Mouse (Mus musculus) liver, embryonic 12.5 days (tissue): ENCODE measurements around the gene Proz. TPM values are rescaled to one million over a fixed set of nuclear protein-coding genes. Genes with fewer than 3 reads are reported as not detected.

Experiments
- ATAC-seq: fragments of 200-750 bp; cut with Nextera tagmentation; 2 replicates; pipeline ENCODE4 v1.8.0; 2017; ENCODE audit warnings: moderate number of reproducible peaks, mild to moderate bottlenecking, moderate library complexity
- H3K27ac ChIP-seq: fragments of 300-500 bp; sonication (generic); 2 replicates; pipeline ENCODE4 v1.5.1; 2016; ENCODE audit warnings: mild to moderate bottlenecking
- H3K27me3 ChIP-seq: fragments of 300-500 bp; sonication (generic); replicated peaks from 2 replicates; pipeline ENCODE4 v1.6.1; 2016; ENCODE audit warnings: mild to moderate bottlenecking, moderate library complexity
- H3K36me3 ChIP-seq: fragments of 300-500 bp; sonication (generic); 2 replicates; pipeline ENCODE4 v1.6.1; 2016; ENCODE audit warnings: mild to moderate bottlenecking, moderate library complexity
- H3K4me1 ChIP-seq: fragments of 300-500 bp; sonication (generic); 2 replicates; pipeline ENCODE4 v1.6.1; 2016
- H3K4me2 ChIP-seq: fragments of 300-500 bp; sonication (generic); 2 replicates; pipeline ENCODE4 v1.6.1; 2016; ENCODE audit warnings: mild to moderate bottlenecking, moderate library complexity
- H3K4me3 ChIP-seq: fragments of 300-500 bp; sonication (generic); 2 replicates; pipeline ENCODE4 v1.5.1; 2016; ENCODE audit warnings: mild to moderate bottlenecking, moderate library complexity
- H3K9ac ChIP-seq: fragments of 300-500 bp; sonication (generic); 2 replicates; pipeline ENCODE4 v1.6.1; 2016; ENCODE audit warnings: mild to moderate bottlenecking, moderate library complexity
- H3K9me3 ChIP-seq: fragments of 300-500 bp; sonication (generic); replicated peaks from 2 replicates; pipeline ENCODE4 v1.6.1; 2016; ENCODE audit warnings: mild to moderate bottlenecking, moderate library complexity
- WGBS: fragments of 180-500 bp; shearing (Covaris S2); methylation state at CpG from one replicate; pipeline ENCODE4 v1.1.7; 2016; ENCODE audit not compliant: insufficient replicate concordance; 5-methylcytosine and 5-hydroxymethylcytosine counted together
- polyA plus RNA-seq: library from polyadenylated mRNA; unstranded; fragments of >200 nt; fragmentation: Nextera tagmentation; extraction: Ambion mirVana; gene quantifications from 2 replicates; pipeline ENCODE4 v1.2.1, GENCODE M21; 2016

Proz gene
- polyA plus RNA-seq, result 14.6 and 15.1 TPM in 2 replicates

GRCm38 (mm10) chr8:13060441-13061150 lies at the start of gene Proz:
Gene Proz (plus strand): TSS chr8:13060914.
- no peak within 1 kb of the TSS for H3K9ac ChIP-seq
- peaks cover 3% of the 10 kb centered on the region; the same call in 1 of the 2 replicates for H3K36me3 ChIP-seq
- WGBS, result 57% methylated on average over 17 of the region's 17 CpGs
- ATAC-seq, result peak; percentile 65
- 0 out of 2 replicates have a peak, but pooled peaks cover 3% of the 10 kb centered on the region for H3K27me3 ChIP-seq
- H3K4me1 ChIP-seq, result 0 out of 2 replicates have a peak, but pooled peaks cover 12% of the 10 kb centered on the region
- peak within 1 kb of the TSS; percentile 57 for H3K27ac ChIP-seq
- H3K9me3 ChIP-seq, result no peaks in the 10 kb centered on the region
- peak within 1 kb of the TSS; percentile 47 for H3K4me2 ChIP-seq
- H3K4me3 ChIP-seq, result peak within 1 kb of the TSS; percentile 33

- Histone ChIP-seq H3K27me3 (no peaks in the 10 kb centered on the region), H3K36me3 (no peaks in the 10 kb centered on the region), H3K4me2 (no peak overlapping the region), H3K9me3 (no peaks in the 10 kb centered on the region), H3K9ac (no peak overlapping the region), H3K27ac (no peak overlapping the region), H3K4me1 (no peaks in the 10 kb centered on the region), H3K4me3 (no peak overlapping the region)
- 50% methylated on average over 4 of the region's 4 CpGs for WGBS
- no peak for ATAC-seq
Observed at GRCm38 (mm10) chr8:13019560-13019959, 41.2 kb upstream of the Proz start.

- Histone ChIP-seq H3K9me3 (no peaks in the 10 kb centered on the region), H3K27me3 (no peaks in the 10 kb centered on the region), H3K4me2 (no peak overlapping the region), H3K36me3 (no peaks in the 10 kb centered on the region), H3K27ac (no peak overlapping the region), H3K9ac (no peak overlapping the region), H3K4me3 (no peak overlapping the region), H3K4me1 (no peaks in the 10 kb centered on the region)
- WGBS, result 76% methylated on average over 8 of the region's 8 CpGs
- no peak for ATAC-seq
Observed at GRCm38 (mm10) chr8:13021830-13022229, 38.9 kb upstream of the Proz start.

- no peaks in the 10 kb centered on the region for H3K36me3 ChIP-seq
- H3K9me3 ChIP-seq, result no peaks in the 10 kb centered on the region
- peak within 1 kb of the TSS; percentile 16; the same call in 1 of the 2 replicates for H3K4me2 ChIP-seq
- 54% methylated on average over 10 of the region's 10 CpGs for WGBS
- no peak within 1 kb of the TSS for H3K9ac ChIP-seq
- no peak within 1 kb of the TSS for H3K27ac ChIP-seq
- H3K4me3 ChIP-seq, result no peak within 1 kb of the TSS
- H3K4me1 ChIP-seq, result no peaks in the 10 kb centered on the region
- peak; percentile 60 for ATAC-seq
- no peaks in the 10 kb centered on the region for H3K27me3 ChIP-seq
Observed at GRCm38 (mm10) chr8:13025487-13026224, 35.1 kb upstream of the Proz start, which contains the start of gene F7. Gene F7 (plus strand): TSS chr8:13026034.

GRCm38 (mm10) chr8:13027615-13028014 lies 33.1 kb upstream of the Proz start:
- Histone ChIP-seq H3K4me1 (no peaks in the 10 kb centered on the region), H3K9ac (no peak overlapping the region), H3K27ac (no peak overlapping the region), H3K36me3 (no peaks in the 10 kb centered on the region), H3K9me3 (no peaks in the 10 kb centered on the region), H3K4me2 (no peak overlapping the region), H3K4me3 (no peak overlapping the region), H3K27me3 (no peaks in the 10 kb centered on the region)
- WGBS, result 63% methylated on average over 5 of the region's 5 CpGs
- ATAC-seq, result no peak

GRCm38 (mm10) chr8:13028482-13028881 lies 32.2 kb upstream of the Proz start:
- 40% methylated on average over 5 of the region's 5 CpGs for WGBS
- no peaks in the 10 kb centered on the region for H3K36me3 ChIP-seq
- no peak overlapping the region for H3K4me3 ChIP-seq
- no peak overlapping the region for H3K9ac ChIP-seq
- no peaks in the 10 kb centered on the region for H3K27me3 ChIP-seq
- no peaks in the 10 kb centered on the region for H3K9me3 ChIP-seq
- ATAC-seq, result no peak
- no peak overlapping the region for H3K27ac ChIP-seq
- H3K4me1 ChIP-seq, result no peaks in the 10 kb centered on the region
- H3K4me2 ChIP-seq, result no peak overlapping the region

- ATAC-seq, result no peak
Observed at GRCm38 (mm10) chr8:13036346-13036812, 24.3 kb upstream of the Proz start.

GRCm38 (mm10) chr8:13037015-13037414 lies 23.7 kb upstream of the Proz start, which contains the start of gene F10:
Gene F10 (plus strand): TSS chr8:13037308.
- Histone ChIP-seq H3K4me2 (peak within 1 kb of the TSS; percentile 44), H3K27ac (peak within 1 kb of the TSS; percentile 69), H3K27me3 (no peaks in the 10 kb centered on the region), H3K4me1 (peaks cover 34% of the 10 kb centered on the region), H3K36me3 (peaks cover 4% of the 10 kb centered on the region; the same call in 1 of the 2 replicates), H3K9ac (peak within 1 kb of the TSS; percentile 45), H3K4me3 (peak within 1 kb of the TSS; percentile 24), H3K9me3 (no peaks in the 10 kb centered on the region)
- ATAC-seq, result peak; percentile 24
- 51% methylated on average over 7 of the region's 7 CpGs for WGBS

More at GRCm38 (mm10) chr8:13036346-13036812, 24.3 kb upstream of the Proz start:
- H3K27ac ChIP-seq, result peak overlapping the region; percentile 10; the same call in 1 of the 2 replicates
- no peaks in the 10 kb centered on the region for H3K9me3 ChIP-seq
- no peak overlapping the region for H3K4me2 ChIP-seq
- WGBS, result 66% methylated on average over 10 of the region's 10 CpGs
- no peak overlapping the region for H3K9ac ChIP-seq
- no peaks in the 10 kb centered on the region for H3K27me3 ChIP-seq
- peaks cover 34% of the 10 kb centered on the region for H3K4me1 ChIP-seq
- H3K4me3 ChIP-seq, result no peak overlapping the region
- peaks cover 2% of the 10 kb centered on the region; the same call in 1 of the 2 replicates for H3K36me3 ChIP-seq

GRCm38 (mm10) chr8:13037569-13037968 lies 23.1 kb upstream of the Proz start:
- peaks cover 34% of the 10 kb centered on the region for H3K4me1 ChIP-seq
- peaks cover 4% of the 10 kb centered on the region; the same call in 1 of the 2 replicates for H3K36me3 ChIP-seq
- H3K27me3 ChIP-seq, result no peaks in the 10 kb centered on the region
- peak overlapping the region; percentile 45; the same call in 1 of the 2 replicates for H3K9ac ChIP-seq
- peak overlapping the region; percentile 44 for H3K4me2 ChIP-seq
- H3K4me3 ChIP-seq, result peak overlapping the region; percentile 24
- H3K9me3 ChIP-seq, result no peaks in the 10 kb centered on the region
- 22% methylated on average over 5 of the region's 5 CpGs for WGBS
- ATAC-seq, result peak; percentile 80
- peak overlapping the region; percentile 69 for H3K27ac ChIP-seq

- Histone ChIP-seq H3K27me3 (no peaks in the 10 kb centered on the region), H3K36me3 (peaks cover 4% of the 10 kb centered on the region; the same call in 1 of the 2 replicates), H3K4me2 (peak overlapping the region; percentile 44; the same call in 1 of the 2 replicates), H3K27ac (no peak overlapping the region), H3K4me3 (no peak overlapping the region), H3K9ac (no peak overlapping the region), H3K4me1 (peaks cover 34% of the 10 kb centered on the region), H3K9me3 (no peaks in the 10 kb centered on the region)
- no peak for ATAC-seq
- WGBS, result 61% methylated on average over 6 of the region's 6 CpGs
Observed at GRCm38 (mm10) chr8:13039054-13039453, 21.7 kb upstream of the Proz start.

GRCm38 (mm10) chr8:13041459-13041858 lies 19.3 kb upstream of the Proz start:
- no peak for ATAC-seq
- H3K4me3 ChIP-seq, result no peak overlapping the region
- no peak overlapping the region for H3K4me2 ChIP-seq
- no peaks in the 10 kb centered on the region for H3K9me3 ChIP-seq
- peaks cover 9% of the 10 kb centered on the region; the same call in 1 of the 2 replicates for H3K36me3 ChIP-seq
- H3K4me1 ChIP-seq, result peaks cover 28% of the 10 kb centered on the region
- WGBS, result 35% methylated on average over 4 of the region's 4 CpGs
- H3K27me3 ChIP-seq, result no peaks in the 10 kb centered on the region
- H3K9ac ChIP-seq, result no peak overlapping the region
- no peak overlapping the region for H3K27ac ChIP-seq

- no peak overlapping the region for H3K4me2 ChIP-seq
- no peak overlapping the region for H3K9ac ChIP-seq
- no peaks in the 10 kb centered on the region for H3K27me3 ChIP-seq
- no peaks in the 10 kb centered on the region for H3K9me3 ChIP-seq
- H3K36me3 ChIP-seq, result peaks cover 27% of the 10 kb centered on the region
- H3K4me3 ChIP-seq, result no peak overlapping the region
- ATAC-seq, result no peak
- H3K4me1 ChIP-seq, result no peaks in the 10 kb centered on the region
- WGBS, result 62% methylated on average over 5 of the region's 5 CpGs
- no peak overlapping the region for H3K27ac ChIP-seq
Observed at GRCm38 (mm10) chr8:13047652-13048051, 13.1 kb upstream of the Proz start.
